Mouse (Mus musculus) C3H10T1/2 (cell line): ENCODE results near the gene BC024063. TPM values are rescaled to one million over a fixed set of nuclear protein-coding genes. Genes with fewer than 3 reads are reported as not detected.

Experiments used
- polyA plus RNA-seq, 2 experiments: library from polyadenylated mRNA; unstranded; fragments of >200 nt; fragmentation: generic; extraction: Trizol; gene quantifications; one replicate each; pipeline ENCODE4 v1.2.1; 2012; ENCODE audit warnings: missing spikeins in 2 of 2

Gene BC024063
- under 1 TPM in 1 of 2 experiments, not detected in 1; 0.93 TPM for polyA plus RNA-seq

DNA sequence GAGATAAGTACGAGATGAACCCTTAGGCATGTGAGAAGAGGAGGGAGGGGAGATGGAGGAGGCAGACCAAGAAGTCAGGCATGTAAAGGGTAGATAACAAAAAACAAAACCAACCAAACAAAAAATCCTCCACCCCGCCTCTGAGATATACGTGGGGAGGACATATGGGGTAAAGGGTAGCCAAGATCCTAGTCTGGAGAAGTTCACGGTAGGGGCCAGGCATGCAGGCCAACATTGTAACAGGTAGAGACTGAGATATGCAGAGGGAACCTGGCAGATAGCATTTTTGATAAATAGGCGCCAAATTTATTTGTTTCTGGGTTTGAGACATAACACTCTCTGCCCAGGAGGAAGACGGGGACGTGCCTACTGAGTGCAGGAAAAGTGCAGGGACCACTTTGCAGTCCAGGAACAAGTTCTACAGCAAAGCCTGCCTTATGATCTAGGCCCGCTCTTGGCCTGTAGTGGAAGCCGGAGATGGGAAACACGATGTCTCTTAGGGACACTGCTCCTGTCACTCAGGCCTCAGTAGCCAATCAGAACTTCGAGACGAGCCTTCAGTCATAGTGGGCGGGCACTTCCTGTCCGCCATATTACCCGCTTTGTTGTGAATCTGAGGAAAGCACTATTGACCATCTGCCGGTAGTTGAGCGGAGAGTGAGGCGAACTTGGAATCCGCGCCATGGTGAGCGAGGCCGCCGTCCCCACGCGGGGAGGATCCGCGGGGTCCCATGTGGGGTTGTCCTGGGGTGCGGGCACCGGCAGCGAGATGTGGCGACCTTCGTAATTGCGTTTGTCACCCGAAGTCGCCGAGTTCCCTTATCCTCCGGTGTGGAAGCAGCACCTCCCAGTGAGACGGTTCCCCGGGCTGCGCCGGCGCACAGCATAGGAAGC, at the start of gene BC024063:
Gene BC024063 (plus strand): TSS at position 626 of the 894 bp plus-strand sequence.

GRCm38 (mm10) chr10:82047597-82048459, 35.3 kb upstream of the BC024063 start, which contains the start of gene Zfp873:
TSS of gene Zfp873 (plus strand) at chr10:82048123.

GRCm38 (mm10) chr10:82127850-82128401, 44.8 kb downstream of the BC024063 start, which contains the start of gene AU041133:
TSS of gene AU041133 (plus strand) at chr10:82128013.

Other genes starting within 250 kb of the BC024063 start
- gene Gm32687, start 219.4 kb upstream of the BC024063 start, polyA plus RNA-seq = not detected
- gene Zfp781, start 152.9 kb upstream of the BC024063 start, polyA plus RNA-seq = under 1 TPM; 0.05 to 0.83 TPM
- gene Zfp873, start 35.2 kb upstream of the BC024063 start, polyA plus RNA-seq = 1 to 10 TPM in 1 of 2 experiments, under 1 TPM in 1; 0.01 to 1.0 TPM
- under 1 TPM; 0.02 to 0.77 TPM for gene AU041133, start 44.7 kb downstream of the BC024063 start, polyA plus RNA-seq
- 1 to 10 TPM in 1 of 2 experiments, under 1 TPM in 1; 0.50 to 2.8 TPM for gene Zfp938, start 157.9 kb downstream of the BC024063 start, polyA plus RNA-seq
- not detected for gene 4932415D10Rik, start 233.2 kb downstream of the BC024063 start, polyA plus RNA-seq